26 mouse cellular contexts compared by ENCODE assay signal in the genomic region with DNA sequence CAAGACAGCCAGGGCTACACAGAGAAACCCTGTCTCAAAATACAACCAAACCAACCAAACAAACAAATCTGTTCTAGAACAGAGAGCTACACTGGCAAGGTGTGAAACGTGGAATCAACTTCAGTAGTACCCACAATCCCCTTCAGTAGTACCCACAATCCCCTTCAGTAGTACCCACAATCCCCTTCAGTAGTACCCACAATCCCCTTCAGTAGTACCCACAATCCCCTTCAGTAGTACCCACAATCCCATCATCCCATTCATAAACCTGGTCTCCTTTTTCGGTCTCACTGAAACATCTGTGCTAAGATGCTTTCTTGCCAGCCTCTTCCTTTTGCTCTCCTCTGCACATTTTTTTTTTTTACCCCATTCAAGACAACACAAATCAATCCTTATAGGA. TPM values are rescaled to one million over a fixed set of nuclear protein-coding genes. Genes with fewer than 3 reads are reported as not detected.
"Had no signal": no experiment of that assay in that cellular context is flagged by ENCODE, and none has a peak within 500 bp of the region (broad histone marks: within the 10 kb centered on the region; RNA-seq: fewer than 3 reads in every experiment).

No protein-coding gene starts in this region.

RNA-seq across cellular contexts. Expression of gene Mfap5, which starts 10.1 kb away (rescaled TPM):
- total RNA-seq: left cerebral cortex, postnatal 36 days; megakaryocyte progenitor cell, adult 5-6 weeks; megakaryocyte, adult 5-6 weeks; megakaryocyte-erythroid progenitor cell, adult 5-6 weeks; monocyte, adult 5-6 weeks had no signal
- polyA plus RNA-seq: liver, adult 2 months; macrophage had no signal

RNA-seq across cellular contexts. Expression of gene Rimklb, which starts 17.2 kb away (rescaled TPM):
- total RNA-seq: liver, adult 2 months; megakaryocyte progenitor cell, adult 5-6 weeks; megakaryocyte, adult 5-6 weeks; megakaryocyte-erythroid progenitor cell, adult 5-6 weeks; monocyte, adult 5-6 weeks had no signal
- polyA plus RNA-seq: liver, adult 2 months; liver, postnatal 0 days; macrophage; myocyte had no signal

RNA-seq across cellular contexts. Expression of gene Aicda, which starts 37.8 kb away (rescaled TPM):
- total RNA-seq: left cerebral cortex, postnatal 10 days; left cerebral cortex, postnatal 14 days; left cerebral cortex, postnatal 25 days; left cerebral cortex, postnatal 36 days; liver, adult 2 months; megakaryocyte progenitor cell, adult 5-6 weeks; megakaryocyte, adult 5-6 weeks; megakaryocyte-erythroid progenitor cell, adult 5-6 weeks; monocyte, adult 5-6 weeks had no signal
- polyA plus RNA-seq: limb, embryonic 10.5 days; liver, adult 2 months; liver, embryonic 12.5 days; liver, embryonic 13.5 days; liver, embryonic 14.5 days; liver, embryonic 15.5 days; liver, embryonic 16.5 days; liver, postnatal 0 days; lung, adult 2 months; lung, embryonic 14.5 days; lung, embryonic 15.5 days; lung, embryonic 16.5 days; midbrain, embryonic 10.5 days; midbrain, embryonic 11.5 days; midbrain, embryonic 12.5 days; myocyte; neural tube, embryonic 11.5 days had no signal
